Mouse (Mus musculus): ENCODE measurements around the gene Aven.

Aven gene

DNA sequence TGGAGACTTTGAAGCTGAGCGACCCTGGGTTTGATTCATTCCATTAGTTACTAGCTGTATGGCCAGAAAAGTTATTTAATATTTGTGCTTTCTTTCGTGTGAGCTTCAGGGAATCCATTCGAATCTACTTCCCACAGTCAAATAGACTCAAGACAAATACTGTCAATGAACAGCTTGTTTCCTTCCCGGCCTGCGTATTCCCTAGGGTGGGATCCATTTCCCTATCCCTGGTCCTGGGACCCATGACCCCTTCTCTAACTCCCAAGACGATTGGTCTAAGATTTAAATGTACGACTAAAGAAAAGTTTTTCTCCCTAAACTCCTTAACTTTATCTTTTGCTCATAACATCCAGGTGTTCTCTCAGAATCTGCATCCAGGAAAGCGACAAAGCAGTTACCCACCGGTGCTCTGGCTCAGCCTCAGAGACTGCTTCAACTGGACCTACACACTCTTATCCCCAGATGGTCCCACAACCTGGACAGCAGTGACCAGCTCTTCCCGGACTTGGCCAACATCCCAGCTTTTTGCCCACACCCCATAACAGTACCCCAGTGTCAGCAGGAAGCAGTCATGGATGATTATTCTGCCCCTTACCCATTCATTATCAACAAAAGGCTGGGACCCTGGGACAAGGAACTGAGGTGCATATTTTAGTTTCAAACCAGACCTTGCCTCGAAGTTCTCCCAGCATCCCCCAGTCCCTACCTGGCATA, 2.1 kb upstream of the Aven start:
- no peak for DNase-seq

DNA sequence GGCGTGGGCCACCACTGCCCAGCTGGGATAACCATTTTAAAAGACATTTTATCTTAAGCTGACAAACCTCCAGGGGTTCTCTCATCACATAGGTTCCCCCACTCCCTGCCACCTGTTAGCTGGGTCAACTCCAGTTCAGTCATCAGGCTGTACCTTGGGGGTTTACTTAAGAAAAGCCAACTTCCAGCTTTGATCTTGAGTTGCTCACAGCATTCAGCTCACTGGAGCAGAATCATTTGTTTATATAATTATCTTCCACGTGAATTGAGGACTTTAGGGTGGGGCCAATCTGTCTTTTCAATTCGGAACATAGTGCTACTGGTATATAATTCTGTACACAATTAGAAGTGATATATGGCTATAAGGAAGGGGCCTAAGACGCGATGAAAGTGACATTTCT, 1.1 kb upstream of the Aven start:
- DNase-seq: no peak

DNA sequence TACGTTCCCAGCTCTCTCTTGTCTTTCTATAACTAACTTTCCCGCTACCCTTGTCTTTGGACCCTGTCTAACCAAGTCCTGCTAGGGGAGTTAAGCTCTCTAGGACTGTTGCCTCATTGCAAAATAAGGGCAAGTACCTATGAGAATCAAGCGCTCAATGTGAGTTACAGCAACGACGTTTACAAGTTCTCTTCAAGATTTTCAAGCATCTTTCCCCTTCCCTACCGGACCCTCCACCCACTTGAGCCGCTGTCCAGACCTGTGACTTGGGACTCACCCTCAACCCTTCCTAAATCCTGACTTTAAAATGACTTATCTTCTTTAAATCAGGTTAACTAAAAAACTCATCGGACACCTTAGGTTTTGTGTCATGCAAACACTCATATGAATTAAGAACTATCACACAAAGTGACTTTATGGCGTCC, 321 bp upstream of the Aven start:
- peak; percentile 28 to 44 for DNase-seq

GRCm38 (mm10) chr2:112493539-112494260, 936 bp downstream of the Aven start:
- DNase-seq: no peak

DNA sequence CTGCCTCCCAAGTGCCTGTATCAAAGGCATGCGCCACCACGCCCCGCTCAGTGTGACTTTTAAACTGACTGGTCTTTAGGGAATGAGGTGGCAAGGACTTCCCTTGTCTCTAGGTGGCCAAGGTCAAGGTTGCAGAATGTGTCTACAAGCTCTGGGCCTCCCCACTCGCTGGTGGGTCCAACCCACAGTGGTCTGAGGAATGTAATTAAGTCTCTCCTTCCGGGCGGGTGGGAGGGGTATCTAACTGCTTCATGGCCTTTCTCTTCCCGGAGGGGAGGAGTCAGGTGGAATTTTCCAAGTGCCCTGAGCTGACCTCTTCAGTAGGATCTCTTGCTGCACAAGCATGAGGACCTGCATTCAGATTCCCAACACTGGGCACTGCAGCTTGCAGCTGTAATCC, 5.1 kb downstream of the Aven start:
- DNase-seq: no peak

DNA sequence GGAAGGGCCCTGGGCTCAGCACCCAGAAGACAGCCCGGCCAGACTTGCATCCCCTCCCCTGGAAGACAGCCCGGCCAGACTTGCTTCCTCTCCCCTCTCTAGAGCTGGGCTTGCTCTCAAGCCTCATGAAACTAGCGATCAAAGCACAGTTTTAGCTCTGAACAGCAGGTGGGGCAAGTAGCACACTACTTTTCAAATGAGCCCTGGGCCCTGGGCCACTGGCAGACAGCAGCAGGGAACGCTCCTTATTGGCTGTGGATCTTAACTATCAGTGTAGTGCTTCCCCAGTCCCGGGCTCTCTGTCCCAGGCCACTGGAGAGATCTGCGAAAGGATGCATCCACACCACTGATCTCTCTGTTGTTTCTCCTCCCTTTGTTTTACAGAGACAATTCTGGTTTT, 8.4 kb downstream of the Aven start:
- DNase-seq: peak; percentile 50 to 69

- no peak for DNase-seq
These were observed 11.2 kb downstream of the Aven start for GRCm38 (mm10) chr2:112503978-112504377.

DNA sequence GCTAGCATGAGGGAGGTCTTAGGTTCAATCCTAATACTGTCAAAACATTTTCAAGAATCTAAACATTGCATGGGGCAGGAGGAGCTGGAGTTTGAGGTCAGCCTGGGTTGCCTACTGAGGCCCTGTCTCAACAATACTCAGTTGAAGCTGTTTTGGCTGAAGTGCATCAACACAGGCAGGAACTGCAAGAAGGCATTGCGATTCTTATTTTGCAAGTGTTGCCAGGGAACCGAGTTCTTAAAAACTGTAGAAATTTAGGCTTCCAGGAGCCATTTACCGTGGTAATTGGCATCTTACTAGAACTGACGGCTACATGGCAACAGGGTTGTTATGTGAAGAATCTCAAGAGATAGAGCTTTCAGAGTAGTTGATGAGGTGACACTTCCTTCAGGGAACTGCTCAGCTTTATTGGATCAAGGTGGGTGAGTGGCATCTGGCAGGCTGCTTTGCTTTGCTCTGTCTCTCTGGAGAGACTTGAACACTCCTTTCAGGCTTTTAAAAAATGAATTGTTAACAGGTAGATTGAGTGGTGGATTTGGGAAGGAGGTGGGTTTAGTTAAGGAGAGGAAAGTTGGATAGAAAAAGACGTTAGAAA, 14.2 kb downstream of the Aven start:
- DNase-seq: peak in 1 of 2 experiments; percentile 10

DNA sequence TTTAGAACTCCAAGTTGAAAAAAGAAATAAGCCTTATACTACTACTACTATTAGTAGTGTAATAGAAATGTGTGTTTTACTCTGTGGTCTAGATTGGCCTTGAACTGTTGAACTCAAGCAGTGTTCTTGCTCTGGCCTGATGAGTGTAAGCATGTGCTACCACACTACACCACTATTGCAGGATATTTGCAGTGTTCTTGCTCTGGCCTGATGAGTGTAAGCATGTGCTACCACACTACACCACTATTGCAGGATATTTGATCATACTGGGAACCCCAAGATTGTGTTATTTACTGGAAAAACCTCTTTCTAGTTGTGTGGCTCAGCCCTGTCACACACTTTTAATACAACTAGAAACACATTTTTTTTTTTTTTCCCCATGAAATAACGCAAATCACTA, 14.7 kb downstream of the Aven start:
- no peak for DNase-seq

DNA sequence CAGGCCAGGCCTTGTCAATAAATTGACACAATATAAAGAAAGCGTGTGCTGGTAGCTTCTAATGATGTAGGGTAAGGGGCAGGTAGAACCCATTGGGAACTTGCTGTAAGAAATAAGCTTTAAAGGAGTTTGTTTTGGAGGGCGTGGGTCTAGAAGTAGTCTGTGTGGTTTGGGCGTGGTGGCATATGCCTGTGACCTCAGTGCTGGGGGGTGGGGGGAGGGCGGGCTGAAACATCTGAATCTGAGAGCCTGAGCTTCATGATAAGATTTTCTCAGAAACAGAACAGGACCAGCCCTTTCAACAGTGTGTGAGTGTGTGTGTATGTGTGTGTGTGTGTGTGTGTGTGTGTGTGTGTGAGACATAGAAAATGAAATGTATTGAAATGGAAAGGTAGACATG, 17.4 kb downstream of the Aven start:
- no peak for DNase-seq

DNA sequence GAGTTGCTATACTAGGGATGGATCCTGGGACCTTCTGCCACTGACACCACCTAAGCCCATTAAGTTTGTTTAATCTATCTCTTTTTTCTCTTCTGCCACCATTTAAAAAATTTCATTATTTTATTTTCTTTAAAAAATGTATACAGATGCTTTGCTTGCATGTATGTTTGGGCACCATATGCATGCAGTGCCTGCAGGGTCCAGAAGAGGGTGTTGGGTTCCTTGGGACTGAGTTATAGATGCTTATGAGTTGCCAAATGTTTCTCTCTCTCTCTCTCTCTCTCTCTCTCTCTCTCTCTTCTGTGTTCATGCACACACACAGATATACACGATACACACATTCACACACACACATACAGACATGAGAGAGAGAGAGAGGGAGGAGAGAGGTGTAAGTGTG, 20.3 kb downstream of the Aven start:
- no peak for DNase-seq

- no peak for DNase-seq
These were observed 24.0 kb downstream of the Aven start for GRCm38 (mm10) chr2:112516728-112517127.

- DNase-seq: no peak
These were observed 24.5 kb downstream of the Aven start for GRCm38 (mm10) chr2:112517218-112517617.

DNA sequence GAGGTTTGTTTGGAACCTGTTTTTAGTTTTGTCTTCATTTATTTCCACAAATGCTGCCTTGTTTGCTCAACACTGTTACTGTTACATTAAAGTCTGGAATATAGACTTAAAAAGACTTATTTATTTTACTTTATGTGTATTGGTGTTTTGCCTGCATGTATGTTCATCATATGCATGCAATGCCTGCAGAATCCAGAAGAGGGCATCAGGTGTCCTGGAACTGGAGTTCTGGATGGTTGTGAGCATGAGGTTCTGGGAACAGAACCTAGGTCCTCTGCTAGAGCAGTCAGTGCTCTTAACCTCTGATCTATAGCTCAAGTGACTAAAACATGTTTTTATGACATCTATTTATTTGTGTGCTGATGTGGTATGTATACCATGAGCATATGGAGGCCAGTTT, 25.8 kb downstream of the Aven start:
- no peak for DNase-seq

DNA sequence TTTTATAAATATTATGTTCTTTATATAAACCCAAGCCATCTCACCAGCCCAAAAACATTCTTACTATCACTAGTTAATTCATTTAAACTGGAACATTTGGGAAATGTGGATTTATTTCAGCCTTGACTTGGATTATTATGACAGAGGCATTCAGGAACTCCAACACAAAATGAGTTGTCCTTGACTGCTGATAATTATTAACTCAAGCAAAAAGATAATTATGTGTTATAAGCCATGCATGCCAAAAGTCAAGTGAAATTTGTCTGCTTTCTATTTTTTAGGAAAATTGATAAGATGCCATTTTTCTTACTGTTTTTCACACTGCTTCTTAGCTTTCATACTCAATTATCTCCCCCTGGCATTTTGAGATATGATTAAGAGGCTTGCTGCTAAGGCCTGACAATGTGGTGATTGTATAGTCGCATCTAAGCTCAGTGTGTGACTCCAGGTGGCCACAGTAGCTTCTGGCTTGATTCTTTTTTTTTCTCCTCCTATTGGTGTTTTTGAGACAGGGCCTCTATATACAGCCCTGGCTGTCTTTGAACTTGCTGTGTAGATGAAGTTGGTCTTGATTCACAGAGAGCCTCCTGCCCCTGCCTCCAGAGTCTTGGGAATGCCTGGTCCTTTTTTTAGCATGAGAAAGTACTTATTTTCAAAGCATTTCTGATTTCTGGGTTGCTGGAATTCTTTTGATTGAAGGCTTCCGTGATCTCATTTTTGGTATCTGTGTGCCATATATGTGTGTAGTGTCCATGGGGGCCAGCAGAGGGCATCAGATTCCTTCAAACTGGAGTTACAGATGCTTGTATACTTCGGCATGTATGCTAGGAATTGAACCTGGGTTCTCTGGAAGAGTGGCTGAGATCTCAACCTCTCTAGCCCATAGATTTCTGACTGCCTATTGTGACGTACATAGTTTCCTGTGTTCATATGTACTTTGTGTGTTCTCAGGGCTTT, 28.0 kb downstream of the Aven start:
- no peak for DNase-seq

DNA sequence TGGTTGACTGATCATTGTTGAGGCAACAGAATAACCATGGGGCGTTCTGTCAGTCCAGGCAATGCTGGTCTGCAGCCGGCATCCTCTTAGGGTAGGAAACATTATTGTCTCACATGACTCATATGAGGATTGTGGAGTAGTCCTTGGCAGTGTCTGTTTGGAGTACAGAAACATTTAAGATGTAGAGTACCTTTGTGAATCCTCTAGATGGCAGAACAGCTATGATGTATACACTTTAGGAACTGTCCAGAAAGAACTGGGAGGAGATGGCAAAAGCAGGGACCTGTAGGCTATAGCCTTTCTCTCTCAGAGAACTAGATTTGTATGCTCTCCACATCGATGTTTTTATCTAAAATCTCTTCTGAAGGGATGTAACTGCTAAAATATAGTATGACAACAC, 34.2 kb downstream of the Aven start:
- no peak for DNase-seq

GRCm38 (mm10) chr2:112532812-112533496, 40.2 kb downstream of the Aven start:
- no peak for DNase-seq

DNA sequence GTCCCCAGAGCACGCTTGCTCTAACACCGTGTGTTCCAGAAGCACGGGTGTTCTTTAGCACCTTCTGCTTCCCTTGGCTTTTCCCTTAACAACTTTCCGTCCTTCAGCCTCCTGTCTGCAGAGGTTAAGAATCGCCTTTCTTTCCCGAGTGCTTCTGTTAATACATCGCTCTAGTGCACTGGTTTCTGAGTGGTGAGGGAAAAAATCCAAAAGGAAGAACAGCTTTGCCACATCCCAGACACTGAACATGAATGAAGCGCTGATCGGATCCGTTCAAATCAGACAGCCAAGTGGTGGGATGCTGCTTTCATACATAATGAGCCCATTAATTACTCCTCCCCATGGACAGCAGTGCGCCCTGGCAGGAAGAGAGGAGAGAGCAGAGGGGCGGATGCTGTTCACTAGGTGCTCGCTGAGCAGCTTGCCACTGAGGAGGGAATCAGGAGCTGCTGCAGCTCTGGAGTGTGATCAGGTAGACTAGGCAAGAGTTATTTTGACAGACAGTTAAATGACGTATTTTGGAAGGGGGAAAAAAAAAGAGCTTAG, 42.0 kb downstream of the Aven start:
- no peak for DNase-seq

DNA sequence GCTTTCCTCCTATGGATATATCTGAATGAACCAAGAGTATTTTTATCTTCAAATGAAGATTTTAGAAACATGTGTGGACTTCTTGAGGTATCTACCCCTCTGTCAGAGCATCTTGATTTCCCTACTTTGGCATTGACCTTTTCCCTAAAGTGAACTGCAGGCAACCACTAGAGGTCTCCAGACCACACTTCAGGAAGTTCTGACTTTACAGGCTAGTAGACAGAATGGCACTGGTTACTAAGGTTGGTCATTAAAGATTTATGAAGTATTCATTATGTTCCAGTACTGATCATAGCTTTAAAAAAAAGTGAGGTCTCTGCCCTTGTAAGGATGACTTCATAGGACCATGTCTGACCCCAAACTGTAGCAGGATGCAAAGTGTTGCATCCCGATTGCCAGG, 46.0 kb downstream of the Aven start:
- DNase-seq: peak in 1 of 2 experiments; percentile 3

DNA sequence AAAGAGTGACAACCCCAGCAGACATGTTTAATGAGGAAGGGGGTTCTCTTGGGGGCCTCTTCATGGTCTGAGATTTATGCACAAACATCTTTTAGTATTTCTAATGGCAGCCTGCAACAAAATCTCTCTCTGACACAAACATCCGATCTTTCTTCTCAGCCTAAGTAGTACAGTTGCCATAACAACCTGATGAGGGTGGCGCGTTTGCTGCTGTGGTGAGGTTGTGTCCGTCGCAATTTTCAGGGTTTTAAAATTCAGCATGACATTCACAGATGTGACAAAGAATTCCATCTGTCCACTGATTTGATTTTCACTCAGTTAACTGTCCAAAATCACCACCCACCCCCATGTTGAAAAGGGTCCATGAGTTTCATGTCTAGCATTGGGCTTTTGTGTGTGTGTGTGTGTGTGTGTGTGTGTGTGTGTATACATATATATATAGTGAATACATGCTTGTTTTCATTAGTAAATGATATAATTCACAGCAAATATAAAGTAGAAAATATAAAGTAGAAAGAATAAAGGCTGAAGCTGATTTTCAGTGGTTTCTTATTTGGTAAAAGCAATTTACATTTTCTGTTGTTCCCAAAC, 49.0 kb downstream of the Aven start:
- DNase-seq: no peak

GRCm38 (mm10) chr2:112556527-112556926, 63.8 kb downstream of the Aven start:
- DNase-seq: no peak

- no peak for DNase-seq
These were observed 64.7 kb downstream of the Aven start for GRCm38 (mm10) chr2:112557453-112557852.
